Mouse (Mus musculus): ENCODE measurements around the gene Bcl7a. TPM values are rescaled to one million over a fixed set of nuclear protein-coding genes. Genes with fewer than 3 reads are reported as not detected.

Gene Bcl7a
- 21.1 and 24.0 TPM in 2 replicates for polyA plus RNA-seq (2014; fragmentation: Nextera tagmentation; extraction: Ambion mirVana)

DNA sequence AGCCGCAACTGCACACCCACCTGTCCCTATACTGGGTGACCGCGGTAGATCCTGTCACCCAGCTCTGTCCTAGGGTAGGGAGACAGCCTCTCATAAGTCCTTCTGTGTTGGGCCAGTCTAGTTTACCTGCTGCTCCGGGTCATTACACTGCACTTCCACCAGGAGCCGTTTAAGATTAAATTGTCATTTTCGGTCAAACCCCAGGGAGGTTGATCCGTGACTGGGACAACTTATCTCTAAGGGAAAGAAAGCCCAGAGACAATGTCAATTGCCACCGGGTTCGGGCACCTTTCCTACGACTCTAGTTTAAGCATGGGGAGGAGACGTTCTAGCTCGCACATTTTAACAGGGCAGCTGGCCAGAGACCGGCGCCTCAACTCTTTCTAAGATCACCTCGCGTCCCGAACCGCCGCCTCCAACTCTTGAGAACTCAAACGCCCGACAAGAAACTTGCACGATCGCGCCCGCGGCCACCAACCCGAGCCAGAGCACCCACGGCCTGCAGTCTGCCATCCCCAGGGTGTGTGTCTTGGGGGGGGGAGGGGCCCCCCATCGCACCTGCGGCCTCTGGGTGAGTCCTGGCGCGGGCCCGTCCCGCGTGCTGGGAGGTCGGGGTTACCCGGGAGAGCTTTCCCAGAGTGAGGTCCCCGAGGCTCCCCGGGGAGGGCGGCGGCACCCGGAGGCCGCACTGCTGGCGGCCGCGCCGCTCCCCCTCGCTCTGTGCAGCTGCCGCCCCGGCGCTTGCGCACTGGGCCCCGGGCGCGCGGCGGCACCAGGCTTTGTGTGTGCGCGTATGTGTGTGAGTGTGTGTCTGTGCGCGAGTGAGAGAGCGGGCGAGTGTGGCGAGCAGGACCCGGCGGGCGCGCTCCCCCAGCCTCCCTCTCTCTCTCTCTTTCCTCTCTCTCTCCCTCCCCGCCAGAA is at the start of gene Bcl7a:
Gene Bcl7a, plus strand, starts transcription at position 128 of the 921 bp plus-strand sequence.
- peak; percentile 81 for ATAC-seq (replicated peaks; ENCODE audit: low FRiP score, low TSS enrichment, low read depth)

DNA sequence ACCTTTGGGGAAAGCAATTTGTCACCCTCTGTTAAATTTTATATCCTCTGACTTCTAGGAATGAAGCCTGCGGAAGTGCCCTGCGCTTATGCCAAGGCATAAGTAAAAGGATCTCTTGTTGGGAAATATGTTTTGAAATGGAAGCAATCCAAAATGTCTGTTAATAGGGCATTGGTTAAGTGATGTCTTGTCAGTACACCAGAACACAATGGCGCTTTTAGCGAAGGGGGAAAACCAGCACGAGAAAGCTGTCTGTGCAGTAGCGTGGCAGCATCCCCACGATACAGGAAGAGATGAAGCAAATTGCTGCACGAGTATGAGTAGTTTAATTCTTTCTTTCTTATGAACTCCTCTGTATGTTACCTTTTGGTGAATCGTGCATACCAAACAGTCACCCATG is 49.0 kb upstream of the Bcl7a start:
- no peaks in the 10 kb centered on the region for H3K36me3 ChIP-seq (ENCODE audit: control insufficient read depth, insufficient read depth, low read length)
- no peak for ATAC-seq (replicated peaks; ENCODE audit: low FRiP score, low TSS enrichment, low read depth)
- H3K4me1 ChIP-seq (replicated peaks; ENCODE audit: control insufficient read depth, insufficient read depth, low read length): no peaks in the 10 kb centered on the region
- 85% methylated on average over 9 of the region's 9 CpGs for WGBS
- no peaks in the 10 kb centered on the region for H3K9me3 ChIP-seq (ENCODE audit: control insufficient read depth, low read length)
- H3K4me3 ChIP-seq (ENCODE audit: low read depth, low read length): no peak overlapping the region
- H3K9ac ChIP-seq (ENCODE audit: low read length): no peak overlapping the region
- DNase-seq (ENCODE audit: low spot score): no peak
- H3K27ac ChIP-seq (ENCODE audit: low read depth): no peak overlapping the region
- H3K27me3 ChIP-seq (replicated peaks; ENCODE audit: control insufficient read depth, insufficient read depth, low read length): 0 out of 2 replicates have a peak, but pooled peaks cover 3% of the 10 kb centered on the region
- no peak overlapping the region for H3K4me2 ChIP-seq (ENCODE audit: low read length)

More for the DNA sequence above, at the start of gene Bcl7a:
- peak within 1 kb of the TSS; percentile 98 for H3K27ac ChIP-seq (ENCODE audit: low read depth)
- H3K4me1 ChIP-seq (replicated peaks; ENCODE audit: control insufficient read depth, insufficient read depth, low read length): peaks cover 17% of the 10 kb centered on the region
- no peaks in the 10 kb centered on the region for H3K27me3 ChIP-seq (replicated peaks; ENCODE audit: control insufficient read depth, insufficient read depth, low read length)
- peak within 1 kb of the TSS; percentile 94 for H3K9ac ChIP-seq (ENCODE audit: low read length)
- no peaks in the 10 kb centered on the region for H3K9me3 ChIP-seq (ENCODE audit: control insufficient read depth, low read length)
- H3K4me3 ChIP-seq (ENCODE audit: low read depth, low read length): peak within 1 kb of the TSS; percentile 90
- 1% methylated on average over 69 of the region's 69 CpGs for WGBS
- H3K4me2 ChIP-seq (ENCODE audit: low read length): peak within 1 kb of the TSS; percentile 79
- no peaks in the 10 kb centered on the region for H3K36me3 ChIP-seq (ENCODE audit: control insufficient read depth, insufficient read depth, low read length)
- peak; percentile 96 for DNase-seq (ENCODE audit: low spot score)

DNA sequence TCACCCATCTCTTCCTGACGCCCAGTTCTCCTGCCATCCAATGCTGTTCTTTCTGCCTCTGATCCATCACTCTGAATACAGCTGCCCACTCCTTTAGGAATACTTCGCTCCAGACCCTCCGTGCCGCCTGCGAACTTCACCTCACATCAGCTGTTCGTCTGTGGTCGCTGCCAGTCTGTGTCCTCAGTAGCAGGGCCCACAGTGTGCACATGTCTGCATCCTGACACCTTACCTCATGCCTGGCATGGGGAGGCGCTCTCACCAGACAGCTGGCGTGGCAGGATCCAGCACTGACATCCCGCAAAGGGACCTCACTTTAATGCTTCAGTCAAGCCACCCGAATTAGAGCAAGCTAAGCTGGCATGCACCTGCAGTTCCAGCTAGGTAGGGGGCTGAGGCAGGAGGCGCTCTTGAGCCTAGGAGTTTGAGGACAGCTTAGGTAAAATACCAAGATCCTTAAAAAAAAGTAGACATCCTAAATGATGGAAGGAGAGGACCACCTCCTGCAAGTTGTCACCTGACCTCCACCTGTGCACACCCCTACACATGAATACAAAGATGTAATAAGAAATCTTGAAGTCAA is 47.3 kb upstream of the Bcl7a start:
- DNase-seq (ENCODE audit: low spot score): no peak
- H3K9ac ChIP-seq (ENCODE audit: low read length): no peak overlapping the region
- H3K4me1 ChIP-seq (replicated peaks; ENCODE audit: control insufficient read depth, insufficient read depth, low read length): no peaks in the 10 kb centered on the region
- no peaks in the 10 kb centered on the region for H3K9me3 ChIP-seq (ENCODE audit: control insufficient read depth, low read length)
- WGBS: 66% methylated on average over 12 of the region's 12 CpGs
- H3K27ac ChIP-seq (ENCODE audit: low read depth): no peak overlapping the region
- no peak overlapping the region for H3K4me2 ChIP-seq (ENCODE audit: low read length)
- 0 out of 2 replicates have a peak, but pooled peaks cover 3% of the 10 kb centered on the region for H3K27me3 ChIP-seq (replicated peaks; ENCODE audit: control insufficient read depth, insufficient read depth, low read length)
- no peaks in the 10 kb centered on the region for H3K36me3 ChIP-seq (ENCODE audit: control insufficient read depth, insufficient read depth, low read length)
- no peak for ATAC-seq (replicated peaks; ENCODE audit: low FRiP score, low TSS enrichment, low read depth)
- H3K4me3 ChIP-seq (ENCODE audit: low read depth, low read length): no peak overlapping the region

DNA sequence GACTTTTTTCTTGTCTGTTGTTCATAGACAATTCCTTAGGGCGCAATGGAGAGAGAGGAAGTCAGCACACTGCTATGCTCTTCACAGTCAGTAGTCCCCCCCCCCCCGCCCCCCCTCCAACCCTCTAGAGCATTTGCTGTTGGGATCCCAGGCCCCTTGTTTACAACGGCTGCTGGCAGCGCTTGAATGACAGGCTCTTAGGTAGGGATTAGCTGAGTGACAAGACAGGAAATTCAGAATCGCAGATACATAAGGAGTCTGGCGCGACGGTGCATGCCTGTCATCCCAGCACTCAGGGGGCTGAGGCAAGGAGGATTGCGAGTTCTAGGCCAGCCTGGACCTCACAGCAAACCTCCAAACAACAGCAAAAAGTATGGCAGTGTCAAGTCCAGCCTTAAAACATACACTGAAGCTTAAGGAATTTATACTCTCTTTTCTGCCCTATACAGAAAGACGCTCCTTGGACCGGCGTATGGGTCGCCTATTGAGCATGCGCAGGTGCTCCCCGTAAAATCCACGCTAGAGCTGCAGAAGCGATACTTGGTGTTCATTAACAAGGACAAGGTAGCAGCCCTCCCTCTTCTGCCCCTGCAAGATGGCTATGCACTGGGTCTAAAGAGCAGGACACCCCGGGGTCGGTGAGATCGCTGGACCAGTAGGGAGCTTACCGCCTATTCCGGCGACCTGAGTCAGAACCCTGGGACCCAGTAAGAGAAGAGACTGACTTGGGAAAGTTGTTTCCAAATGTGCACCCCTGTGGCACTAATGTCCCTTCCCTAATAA is 46.5 kb upstream of the Bcl7a start:
- H3K9me3 ChIP-seq (ENCODE audit: control insufficient read depth, low read length): no peaks in the 10 kb centered on the region
- H3K27ac ChIP-seq (ENCODE audit: low read depth): no peak overlapping the region
- ATAC-seq (replicated peaks; ENCODE audit: low FRiP score, low TSS enrichment, low read depth): no peak
- H3K4me3 ChIP-seq (ENCODE audit: low read depth, low read length): no peak overlapping the region
- H3K9ac ChIP-seq (ENCODE audit: low read length): no peak overlapping the region
- WGBS: 56% methylated on average over 23 of the region's 23 CpGs
- H3K27me3 ChIP-seq (replicated peaks; ENCODE audit: control insufficient read depth, insufficient read depth, low read length): 0 out of 2 replicates have a peak, but pooled peaks cover 3% of the 10 kb centered on the region
- H3K36me3 ChIP-seq (ENCODE audit: control insufficient read depth, insufficient read depth, low read length): no peaks in the 10 kb centered on the region
- no peaks in the 10 kb centered on the region for H3K4me1 ChIP-seq (replicated peaks; ENCODE audit: control insufficient read depth, insufficient read depth, low read length)
- H3K4me2 ChIP-seq (ENCODE audit: low read length): no peak overlapping the region
- DNase-seq (ENCODE audit: low spot score): no peak

DNA sequence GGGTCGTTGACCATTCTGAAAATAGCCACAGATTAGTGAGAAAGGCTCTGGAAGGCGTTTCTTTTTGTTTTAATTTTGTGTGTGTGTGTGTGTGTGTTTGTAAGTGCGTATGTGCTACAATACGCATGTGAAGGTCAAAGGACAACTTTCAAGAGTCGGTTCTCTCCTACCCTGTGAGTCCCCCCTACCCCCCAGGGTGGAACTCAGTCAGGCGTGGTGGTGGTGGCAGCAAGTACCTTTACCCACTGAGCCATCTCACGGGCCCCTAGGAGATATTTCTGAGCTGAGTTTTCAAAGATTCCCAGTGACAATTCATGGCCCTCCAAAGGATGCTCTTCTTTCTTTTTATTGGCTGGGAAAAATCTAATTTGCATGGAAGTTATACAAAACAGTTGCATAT is 45.8 kb upstream of the Bcl7a start:
- no peak overlapping the region for H3K27ac ChIP-seq (ENCODE audit: low read depth)
- no peak overlapping the region for H3K4me2 ChIP-seq (ENCODE audit: low read length)
- no peak for DNase-seq (ENCODE audit: low spot score)
- WGBS: 82% methylated on average over 7 of the region's 7 CpGs
- no peaks in the 10 kb centered on the region for H3K4me1 ChIP-seq (replicated peaks; ENCODE audit: control insufficient read depth, insufficient read depth, low read length)
- H3K36me3 ChIP-seq (ENCODE audit: control insufficient read depth, insufficient read depth, low read length): no peaks in the 10 kb centered on the region
- no peak for ATAC-seq (replicated peaks; ENCODE audit: low FRiP score, low TSS enrichment, low read depth)
- H3K4me3 ChIP-seq (ENCODE audit: low read depth, low read length): no peak overlapping the region
- H3K27me3 ChIP-seq (replicated peaks; ENCODE audit: control insufficient read depth, insufficient read depth, low read length): 0 out of 2 replicates have a peak, but pooled peaks cover 3% of the 10 kb centered on the region
- H3K9ac ChIP-seq (ENCODE audit: low read length): no peak overlapping the region
- no peaks in the 10 kb centered on the region for H3K9me3 ChIP-seq (ENCODE audit: control insufficient read depth, low read length)

DNA sequence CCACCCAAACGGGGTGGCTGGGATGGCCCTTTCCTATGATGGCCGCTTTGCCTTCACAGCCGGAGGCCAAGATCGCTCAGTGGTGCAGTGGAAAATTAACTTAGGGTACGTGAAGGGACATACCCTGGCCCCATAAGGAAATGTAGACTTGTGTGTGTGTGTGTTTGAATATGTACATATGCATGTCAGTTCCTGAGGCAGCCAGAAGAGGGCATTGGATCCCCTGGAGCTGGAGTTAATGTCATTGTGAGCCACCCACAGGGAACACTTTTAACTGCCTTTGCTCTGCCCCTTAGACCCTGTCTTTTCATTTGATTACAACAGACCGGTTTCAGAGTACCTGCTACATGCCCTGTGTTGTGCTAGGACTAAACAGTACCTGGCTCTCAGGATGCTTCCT is 45.1 kb upstream of the Bcl7a start:
- DNase-seq (ENCODE audit: low spot score) (no peak), ATAC-seq (replicated peaks; ENCODE audit: low FRiP score, low TSS enrichment, low read depth) (no peak)
- Histone ChIP-seq H3K9ac (ENCODE audit: low read length) (no peak overlapping the region), H3K27ac (ENCODE audit: low read depth) (no peak overlapping the region), H3K4me1 (replicated peaks; ENCODE audit: control insufficient read depth, insufficient read depth, low read length) (no peaks in the 10 kb centered on the region), H3K4me2 (ENCODE audit: low read length) (no peak overlapping the region), H3K9me3 (ENCODE audit: control insufficient read depth, low read length) (no peaks in the 10 kb centered on the region), H3K27me3 (replicated peaks; ENCODE audit: control insufficient read depth, insufficient read depth, low read length) (0 out of 2 replicates have a peak, but pooled peaks cover 3% of the 10 kb centered on the region), H3K36me3 (ENCODE audit: control insufficient read depth, insufficient read depth, low read length) (no peaks in the 10 kb centered on the region), H3K4me3 (ENCODE audit: low read depth, low read length) (no peak overlapping the region)
- 88% methylated on average over 6 of the region's 6 CpGs for WGBS

- Histone ChIP-seq H3K27ac (ENCODE audit: low read depth) (no peak overlapping the region), H3K36me3 (ENCODE audit: control insufficient read depth, insufficient read depth, low read length) (no peaks in the 10 kb centered on the region), H3K9me3 (ENCODE audit: control insufficient read depth, low read length) (no peaks in the 10 kb centered on the region), H3K4me3 (ENCODE audit: low read depth, low read length) (no peak overlapping the region), H3K4me2 (ENCODE audit: low read length) (no peak overlapping the region), H3K27me3 (replicated peaks; ENCODE audit: control insufficient read depth, insufficient read depth, low read length) (0 out of 2 replicates have a peak, but pooled peaks cover 3% of the 10 kb centered on the region), H3K4me1 (replicated peaks; ENCODE audit: control insufficient read depth, insufficient read depth, low read length) (no peaks in the 10 kb centered on the region), H3K9ac (ENCODE audit: low read length) (no peak overlapping the region)
- ATAC-seq (replicated peaks; ENCODE audit: low FRiP score, low TSS enrichment, low read depth) (no peak), DNase-seq (ENCODE audit: low spot score) (no peak)
- 66% methylated on average over 8 of the region's 8 CpGs for WGBS
Measured at GRCm38 (mm10) chr5:123300496-123301034, 43.1 kb upstream of the Bcl7a start.

All from intestine, embryonic 14.5 days (tissue).